Mouse (Mus musculus): Measurements from ENCODE around the gene Zxdc. TPM values are rescaled to one million over a fixed set of nuclear protein-coding genes. Genes with fewer than 3 reads are reported as not detected.

Zxdc gene
- total and polyA plus RNA-seq, 2 experiments from 2014 or later, result 6.9 to 46.3 TPM

- peaks cover 32% of the 10 kb centered on the region for H3K36me3 ChIP-seq (ENCODE audit: insufficient read depth, low read length)
- H3K4me2 ChIP-seq (ENCODE audit: low read depth, low read length, poor library complexity, severe bottlenecking), result no peak overlapping the region
- no peak overlapping the region for H3K4me3 ChIP-seq (ENCODE audit: low read depth, low read length)
- no peak overlapping the region for H3K9ac ChIP-seq (replicated peaks; ENCODE audit: low read length, poor library complexity, severe bottlenecking)
- DNase-seq (ENCODE audit: low spot score) (no peak), ATAC-seq (ENCODE audit: low FRiP score) (no peak)
- WGBS, result 80% methylated on average over 3 of the region's 3 CpGs
- H3K27me3 ChIP-seq (ENCODE audit: insufficient read depth, low read length), result no peaks in the 10 kb centered on the region
- H3K27ac ChIP-seq (ENCODE audit: low read depth, low read length), result no peak overlapping the region
- H3K9me3 ChIP-seq (ENCODE audit: low read length), result no peaks in the 10 kb centered on the region
- no peaks in the 10 kb centered on the region for H3K4me1 ChIP-seq (ENCODE audit: insufficient read depth, low read length)
- no peak for TF ChIP-seq CTCF (IDR thresholded peaks at IDR 0.05)
These were observed 24.7 kb downstream of the Zxdc start for GRCm38 (mm10) chr6:90393948-90394347.

GRCm38 (mm10) chr6:90395751-90396150 is 26.5 kb downstream of the Zxdc start:
- DNase-seq (ENCODE audit: low spot score), result no peak
- WGBS, result 90% methylated on average over 2 of the region's 2 CpGs
- Histone ChIP-seq H3K4me1 (ENCODE audit: insufficient read depth, low read length) (no peaks in the 10 kb centered on the region), H3K27me3 (ENCODE audit: insufficient read depth, low read length) (no peaks in the 10 kb centered on the region), H3K4me3 (ENCODE audit: low read depth, low read length) (no peak overlapping the region), H3K9me3 (ENCODE audit: low read length) (no peaks in the 10 kb centered on the region), H3K27ac (ENCODE audit: low read depth, low read length) (no peak overlapping the region), H3K4me2 (ENCODE audit: low read depth, low read length, poor library complexity, severe bottlenecking) (no peak overlapping the region), H3K9ac (replicated peaks; ENCODE audit: low read length, poor library complexity, severe bottlenecking) (no peak overlapping the region), H3K36me3 (ENCODE audit: insufficient read depth, low read length) (peaks cover 37% of the 10 kb centered on the region)
- no peak for TF ChIP-seq CTCF (IDR thresholded peaks at IDR 0.05)
- ATAC-seq (ENCODE audit: low FRiP score), result no peak

GRCm38 (mm10) chr6:90397291-90397690 is 28.0 kb downstream of the Zxdc start:
- H3K36me3 ChIP-seq (ENCODE audit: insufficient read depth, low read length), result peaks cover 37% of the 10 kb centered on the region
- H3K9me3 ChIP-seq (ENCODE audit: low read length), result no peaks in the 10 kb centered on the region
- H3K27me3 ChIP-seq (ENCODE audit: insufficient read depth, low read length), result no peaks in the 10 kb centered on the region
- no peak for ATAC-seq (ENCODE audit: low FRiP score)
- H3K4me1 ChIP-seq (ENCODE audit: insufficient read depth, low read length), result no peaks in the 10 kb centered on the region
- DNase-seq (ENCODE audit: low spot score), result no peak
- no peak overlapping the region for H3K9ac ChIP-seq (replicated peaks; ENCODE audit: low read length, poor library complexity, severe bottlenecking)
- no peak overlapping the region for H3K4me3 ChIP-seq (ENCODE audit: low read depth, low read length)
- no peak for TF ChIP-seq CTCF (IDR thresholded peaks at IDR 0.05)
- H3K4me2 ChIP-seq (ENCODE audit: low read depth, low read length, poor library complexity, severe bottlenecking), result no peak overlapping the region
- WGBS, result 92% methylated on average over 3 of the region's 3 CpGs
- no peak overlapping the region for H3K27ac ChIP-seq (ENCODE audit: low read depth, low read length)

- ATAC-seq (ENCODE audit: low FRiP score) (no peak), DNase-seq (ENCODE audit: low spot score) (no peak)
- no peak overlapping the region for H3K4me2 ChIP-seq (ENCODE audit: low read depth, low read length, poor library complexity, severe bottlenecking)
- no peak overlapping the region for H3K9ac ChIP-seq (replicated peaks; ENCODE audit: low read length, poor library complexity, severe bottlenecking)
- no peak overlapping the region for H3K4me3 ChIP-seq (ENCODE audit: low read depth, low read length)
- no peaks in the 10 kb centered on the region for H3K4me1 ChIP-seq (ENCODE audit: insufficient read depth, low read length)
- no peaks in the 10 kb centered on the region for H3K27me3 ChIP-seq (ENCODE audit: insufficient read depth, low read length)
- H3K9me3 ChIP-seq (ENCODE audit: low read length), result no peaks in the 10 kb centered on the region
- TF ChIP-seq CTCF (IDR thresholded peaks at IDR 0.05), result no peak
- H3K36me3 ChIP-seq (ENCODE audit: insufficient read depth, low read length), result 0 out of 2 replicates have a peak, but pooled peaks cover 12% of the 10 kb centered on the region
- H3K27ac ChIP-seq (ENCODE audit: low read depth, low read length), result no peak overlapping the region
These were observed 39.3 kb downstream of the Zxdc start for GRCm38 (mm10) chr6:90408632-90409031.

GRCm38 (mm10) chr6:90410972-90411371 is 41.7 kb downstream of the Zxdc start:
- H3K4me3 ChIP-seq (ENCODE audit: low read depth, low read length), result no peak overlapping the region
- H3K4me1 ChIP-seq (ENCODE audit: insufficient read depth, low read length), result no peaks in the 10 kb centered on the region
- no peak for TF ChIP-seq CTCF (IDR thresholded peaks at IDR 0.05)
- H3K27me3 ChIP-seq (ENCODE audit: insufficient read depth, low read length), result no peaks in the 10 kb centered on the region
- no peaks in the 10 kb centered on the region for H3K9me3 ChIP-seq (ENCODE audit: low read length)
- H3K27ac ChIP-seq (ENCODE audit: low read depth, low read length), result no peak overlapping the region
- DNase-seq (ENCODE audit: low spot score) (no peak), ATAC-seq (ENCODE audit: low FRiP score) (no peak)
- H3K4me2 ChIP-seq (ENCODE audit: low read depth, low read length, poor library complexity, severe bottlenecking), result no peak overlapping the region
- no peak overlapping the region for H3K9ac ChIP-seq (replicated peaks; ENCODE audit: low read length, poor library complexity, severe bottlenecking)
- no peaks in the 10 kb centered on the region for H3K36me3 ChIP-seq (ENCODE audit: insufficient read depth, low read length)
- WGBS, result 90% methylated on average over 1 of the region's 1 CpGs

- H3K4me1 ChIP-seq (ENCODE audit: insufficient read depth, low read length), result no peaks in the 10 kb centered on the region
- no peak for DNase-seq (ENCODE audit: low spot score)
- no peak overlapping the region for H3K9ac ChIP-seq (replicated peaks; ENCODE audit: low read length, poor library complexity, severe bottlenecking)
- no peak for ATAC-seq (ENCODE audit: low FRiP score)
- no peak overlapping the region for H3K4me2 ChIP-seq (ENCODE audit: low read depth, low read length, poor library complexity, severe bottlenecking)
- H3K36me3 ChIP-seq (ENCODE audit: insufficient read depth, low read length), result no peaks in the 10 kb centered on the region
- TF ChIP-seq CTCF (IDR thresholded peaks at IDR 0.05), result no peak
- no peaks in the 10 kb centered on the region for H3K9me3 ChIP-seq (ENCODE audit: low read length)
- no peaks in the 10 kb centered on the region for H3K27me3 ChIP-seq (ENCODE audit: insufficient read depth, low read length)
- WGBS, result 87% methylated on average over 7 of the region's 7 CpGs
- H3K4me3 ChIP-seq (ENCODE audit: low read depth, low read length), result no peak overlapping the region
- no peak overlapping the region for H3K27ac ChIP-seq (ENCODE audit: low read depth, low read length)
These were observed 42.6 kb downstream of the Zxdc start for GRCm38 (mm10) chr6:90411926-90412325.
